Mouse (Mus musculus): ENCODE results near the gene Panx3.

Gene Panx3

GRCm38 (mm10) chr9:37634269-37634668 is 34.8 kb downstream of the Panx3 start:
- DNase-seq (ENCODE audit: low read depth, low spot score) = no peak

- DNase-seq (ENCODE audit: low read depth, low spot score) = no peak
Observed at GRCm38 (mm10) chr9:37632305-37632704, 36.7 kb downstream of the Panx3 start.

GRCm38 (mm10) chr9:37629941-37630340 is 39.1 kb downstream of the Panx3 start:
- no peak for DNase-seq (ENCODE audit: low read depth, low spot score)

DNA sequence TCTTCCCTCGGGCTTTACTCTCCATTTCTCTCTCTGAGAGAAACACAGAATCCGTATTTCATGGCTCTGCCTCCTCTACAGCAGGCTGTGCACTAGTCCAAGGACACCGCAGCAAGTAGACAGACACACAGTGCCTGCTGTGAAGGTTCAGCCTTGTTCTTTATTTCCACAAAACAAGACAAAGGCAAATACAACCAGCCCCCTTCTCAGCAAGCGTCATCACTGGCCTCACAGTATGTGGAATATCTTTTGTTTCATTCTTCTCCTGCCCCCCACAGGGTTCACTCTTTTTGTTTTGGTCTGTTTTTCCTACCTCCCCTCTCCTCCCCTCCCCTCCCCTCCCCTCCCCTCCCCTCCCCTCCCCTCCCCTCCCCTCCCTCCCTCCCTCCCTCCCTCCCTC is 40.5 kb downstream of the Panx3 start:
- no peak for DNase-seq (ENCODE audit: low read depth, low spot score)

GRCm38 (mm10) chr9:37627263-37627662 is 41.8 kb downstream of the Panx3 start:
- no peak for DNase-seq (ENCODE audit: low read depth, low spot score)

DNA sequence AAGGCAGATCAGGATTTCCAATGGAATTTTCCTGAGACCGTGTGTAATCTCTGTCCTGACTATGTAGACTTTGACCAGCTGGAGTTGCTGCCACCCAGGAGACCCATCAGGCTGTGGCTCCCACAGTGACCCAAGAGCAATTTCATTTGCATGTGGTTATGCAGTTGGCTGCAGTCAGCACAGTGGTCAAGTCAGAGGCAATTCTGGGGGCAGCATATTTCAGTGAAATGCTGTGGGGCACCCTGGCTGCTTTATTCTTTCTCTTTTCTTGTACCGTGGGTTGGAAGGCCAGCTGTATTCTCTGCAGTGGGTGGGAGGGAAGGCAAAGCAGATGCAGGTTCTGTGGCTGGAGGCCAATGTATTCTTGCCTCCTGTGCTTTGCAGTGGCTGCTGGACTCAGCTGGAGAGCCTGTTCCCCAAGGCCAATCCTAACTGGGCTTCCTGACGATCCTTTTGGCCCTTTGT is 42.9 kb downstream of the Panx3 start:
- no peak for DNase-seq (ENCODE audit: low read depth, low spot score)

GRCm38 (mm10) chr9:37625641-37626040 is 43.4 kb downstream of the Panx3 start:
- no peak for DNase-seq (ENCODE audit: low read depth, low spot score)

GRCm38 (mm10) chr9:37625129-37625528 is 43.9 kb downstream of the Panx3 start:
- no peak for DNase-seq (ENCODE audit: low read depth, low spot score)

- no peak for DNase-seq (ENCODE audit: low read depth, low spot score)
Observed at GRCm38 (mm10) chr9:37624502-37624901, 44.5 kb downstream of the Panx3 start.

GRCm38 (mm10) chr9:37623981-37624380 is 45.1 kb downstream of the Panx3 start:
- no peak for DNase-seq (ENCODE audit: low read depth, low spot score)

DNA sequence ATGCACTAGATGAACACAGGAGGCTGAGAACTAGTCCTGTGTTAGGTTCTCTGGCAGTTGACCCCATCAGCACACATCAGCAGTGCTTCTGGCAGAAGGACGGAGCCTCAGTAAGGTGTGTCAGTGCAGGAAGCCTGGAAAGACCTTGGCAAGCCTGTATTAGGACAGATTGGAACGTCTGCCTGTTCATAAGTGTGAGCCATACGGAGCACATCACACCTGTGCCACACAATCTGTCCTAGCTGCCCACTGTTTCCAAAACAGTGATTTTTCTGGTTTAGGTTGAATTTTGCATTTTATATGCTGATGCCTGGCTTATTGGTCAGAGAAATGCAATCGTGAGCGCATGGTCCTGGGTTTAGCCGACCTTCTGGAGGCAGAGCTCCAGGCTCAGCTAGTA is 47.7 kb downstream of the Panx3 start:
- no peak for DNase-seq (ENCODE audit: low read depth, low spot score)

DNA sequence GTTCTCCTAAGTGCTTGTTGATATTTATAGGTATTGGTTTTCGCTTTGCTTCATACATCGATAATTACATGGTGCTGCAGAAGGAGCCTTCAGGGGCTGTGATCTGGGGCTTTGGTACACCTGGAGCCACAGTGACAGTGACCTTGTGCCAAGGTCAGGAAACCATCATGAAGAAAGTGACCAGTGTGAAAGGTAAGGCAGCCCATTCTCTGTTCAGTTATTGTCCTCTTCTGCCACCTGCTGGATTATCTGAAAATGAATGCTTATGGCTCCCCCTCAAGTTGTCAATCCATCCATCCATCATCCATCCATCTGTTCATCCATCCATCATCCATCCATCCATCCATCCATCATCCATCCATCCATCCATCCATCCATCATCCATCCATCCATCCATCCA is 52.3 kb downstream of the Panx3 start:
- no peak for DNase-seq (ENCODE audit: low read depth, low spot score)

DNA sequence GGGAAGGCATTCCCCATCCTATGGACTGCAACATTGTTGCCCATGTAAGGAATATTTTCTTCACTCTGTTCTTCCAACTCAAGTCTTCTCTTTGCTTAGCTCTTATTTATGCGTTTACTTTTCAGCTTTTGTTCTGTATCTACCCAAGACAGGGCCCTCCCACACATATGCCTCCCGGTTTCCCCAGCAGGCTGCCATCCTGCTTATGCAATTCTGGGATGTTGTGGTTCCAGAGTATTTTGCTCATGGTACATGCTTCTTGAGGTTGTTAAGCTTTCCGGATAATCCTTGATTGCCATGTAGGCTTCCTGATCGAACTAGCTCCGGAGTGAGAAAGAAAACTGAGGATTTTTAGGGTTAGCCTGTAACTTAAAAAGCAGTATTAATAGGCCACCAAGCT is 53.8 kb downstream of the Panx3 start:
- no peak for DNase-seq (ENCODE audit: low read depth, low spot score)

DNA sequence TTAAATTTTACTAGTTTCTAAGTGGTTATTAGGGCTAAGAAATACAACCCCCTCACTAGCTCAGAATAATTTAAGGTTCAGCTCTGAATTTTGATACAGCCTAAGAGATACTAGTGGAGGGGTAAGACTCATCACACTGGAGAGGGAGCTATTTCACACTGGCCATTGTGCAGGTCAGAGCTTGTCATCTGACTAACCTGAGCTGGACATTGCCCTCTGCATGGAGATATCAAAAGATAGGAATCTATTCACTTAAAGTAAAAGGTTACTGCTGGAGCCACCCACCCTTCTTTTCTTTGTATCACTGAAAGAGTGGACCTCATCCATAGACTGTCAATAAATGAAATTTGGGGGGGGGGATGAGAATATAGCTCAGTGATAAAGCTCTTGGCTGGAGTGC is 54.7 kb downstream of the Panx3 start:
- DNase-seq (ENCODE audit: low read depth, low spot score) = no peak

GRCm38 (mm10) chr9:37613911-37614280 is 55.1 kb downstream of the Panx3 start:
- DNase-seq (ENCODE audit: low read depth, low spot score) = no peak

DNA sequence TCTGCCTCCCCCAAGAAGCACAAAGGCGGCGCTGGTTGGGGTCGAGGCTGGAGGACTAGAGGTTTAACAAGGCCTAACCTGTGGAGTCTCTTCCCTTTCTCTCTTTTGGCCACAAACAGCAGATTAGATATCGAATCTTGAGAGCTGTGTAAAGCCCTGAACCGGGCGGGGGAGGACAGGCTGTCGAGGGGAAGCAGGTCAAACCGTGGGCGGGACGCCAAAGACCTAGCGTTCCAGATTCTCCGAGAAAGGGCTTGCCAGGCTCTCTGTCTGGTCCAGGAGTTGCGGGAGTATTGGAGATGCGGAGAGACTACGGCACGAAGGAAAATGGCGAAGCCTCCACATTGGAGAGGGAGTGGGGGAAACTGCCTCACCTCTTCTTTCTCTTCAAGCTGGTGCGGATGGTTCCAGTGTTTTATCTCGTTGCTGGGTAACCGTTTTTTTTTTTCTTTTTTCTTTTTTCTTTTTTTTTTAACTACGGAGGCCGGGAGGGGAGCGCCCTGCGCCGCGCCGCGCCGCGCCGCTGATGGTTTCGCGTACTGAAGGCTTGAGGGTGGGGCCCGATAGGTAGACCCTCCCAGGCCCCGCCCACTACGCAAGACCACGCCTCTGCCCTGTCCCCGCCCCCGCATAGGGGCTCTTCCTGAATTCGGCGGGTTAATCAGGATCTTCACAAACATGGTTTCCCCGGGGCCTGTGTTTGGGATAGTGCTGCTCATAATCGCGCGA is 55.7 kb downstream of the Panx3 start, which contains the start of gene Spa17:
Gene Spa17 (minus strand): TSS at position 541 of the 729 bp plus-strand sequence.
- peak; percentile 69 for DNase-seq (ENCODE audit: low read depth, low spot score)

Data from c-Kit-negative CD71-positive TER-119-positive erythroid progenitor cells, embryonic 14.5 days (primary cell).